Mouse (Mus musculus): ENCODE measurements at regions not wholly inside any gene's neighbourhood (a gene's known extent, or its start where the extent isn't known, plus 50 kb on each side); places are given as distances from the start of the nearest gene placed in this dataset.

- DNase-seq (ENCODE audit: low spot score in 2 of 2), result no peak
Measured at GRCm38 (mm10) chr3:82214566-82215465, 69.2 kb upstream of the Gucy1a1 start.

GRCm38 (mm10) chr3:82207321-82207720, 61.7 kb upstream of the Gucy1a1 start:
- DNase-seq (ENCODE audit: low spot score in 2 of 2), result no peak

Data from layer of hippocampus, postnatal 14 days (tissue).